Mouse (Mus musculus): Measurements from ENCODE around the gene Hexa.

GRCm38 (mm10) chr9:59567111-59567510 lies 27.8 kb downstream of the Hexa start:
- TF ChIP-seq CTCF (conservative IDR thresholded peaks at IDR 0.05 in 1 of 2, IDR thresholded peaks at IDR 0.05 in 1 of 2; ENCODE audit: low read depth in 2 of 2, low read length in 2 of 2) (peak; percentile 39 to 92; a peak in 3 of 4 replicates), ZMIZ1 (IDR thresholded peaks at IDR 0.05; ENCODE audit: low read depth, low read length) (no peak), ZKSCAN1 (IDR thresholded peaks at IDR 0.05; ENCODE audit: borderline replicate concordance, low read depth, low read length) (no peak), NELFE (IDR thresholded peaks at IDR 0.05; ENCODE audit: low read depth, low read length) (peak; percentile 37; the same call in 1 of the 2 replicates), TCF12 (IDR thresholded peaks at IDR 0.05; ENCODE audit: low read depth, low read length) (peak; percentile 30; the same call in 1 of the 2 replicates), USF2 (conservative IDR thresholded peaks at IDR 0.05; ENCODE audit: low read depth, low read length) (no peak), ZC3H11A (IDR thresholded peaks at IDR 0.05; ENCODE audit: low read depth, low read length) (no peak), USF1 (IDR thresholded peaks at IDR 0.05; ENCODE audit: low read depth, low read length) (no peak), JUN (IDR thresholded peaks at IDR 0.05; ENCODE audit: insufficient read depth, low read depth, low read length) (no peak), EP300 (IDR thresholded peaks at IDR 0.05; ENCODE audit: low read length) (peak; percentile 15; the same call in 1 of the 2 replicates)

Measured in CH12.LX (cell line).